Mouse (Mus musculus) erythroblast, embryonic 14.5 days (primary cell): ENCODE measurements around the gene Hoxa5. TPM values are rescaled to one million over a fixed set of nuclear protein-coding genes. Genes with fewer than 3 reads are reported as not detected.

Experiments
- H3K27me3 ChIP-seq: 2 replicates; pipeline ENCODE4 v1.6.1; 2012; ENCODE audit warnings: inconsistent platforms; ENCODE audit not compliant: control insufficient read depth
- H3K36me3 ChIP-seq: 2 replicates; pipeline ENCODE4 v1.6.1; 2012; ENCODE audit warnings: mild to moderate bottlenecking, inconsistent platforms; ENCODE audit not compliant: control insufficient read depth
- H3K4me1 ChIP-seq: 2 replicates; pipeline ENCODE4 v1.6.1; 2012; ENCODE audit warnings: inconsistent platforms; ENCODE audit not compliant: control insufficient read depth
- H3K4me3 ChIP-seq: replicated peaks from 2 replicates; pipeline ENCODE3; 2012; ENCODE audit warnings: moderate library complexity, mild to moderate bottlenecking, inconsistent platforms
- H3K9me3 ChIP-seq: 2 replicates; pipeline ENCODE4 v1.6.1; 2012; ENCODE audit warnings: low read length, inconsistent platforms, mixed read lengths; ENCODE audit not compliant: control insufficient read depth
- GATA1 ChIP-seq: IDR thresholded peaks from 2 replicates; pipeline ENCODE4 v1.6.1; 2012; ENCODE audit warnings: low read length, inconsistent platforms, mixed read lengths
- TAL1 ChIP-seq: IDR thresholded peaks from 3 replicates; pipeline ENCODE4 v1.6.1; 2012; ENCODE audit warnings: low read length, inconsistent platforms, mixed read lengths
- polyA plus RNA-seq: library from polyadenylated mRNA; stranded (reverse); fragments of >175 nt; gene quantifications from 2 replicates; pipeline ENCODE4 v1.2.3, GENCODE M21; 2012

Hoxa5 gene
- polyA plus RNA-seq, 1 experiment, result not detected

GRCm38 (mm10) chr6:52165441-52166370 is 38.7 kb downstream of the Hoxa5 start:
- TF ChIP-seq TAL1 (no peak), GATA1 (no peak)

GRCm38 (mm10) chr6:52164626-52165440 is 39.6 kb downstream of the Hoxa5 start, which contains the start of gene Hoxa2:
Gene Hoxa2 (minus strand): TSS chr6:52164831.
- Histone ChIP-seq H3K4me1 (no peaks in the 10 kb centered on the region), H3K9me3 (no peaks in the 10 kb centered on the region), H3K36me3 (no peaks in the 10 kb centered on the region), H3K27me3 (peaks cover 100% of the 10 kb centered on the region), H3K4me3 (no peak within 1 kb of the TSS)
- TF ChIP-seq GATA1 (no peak), TAL1 (no peak)

More at GRCm38 (mm10) chr6:52165441-52166370, 38.7 kb downstream of the Hoxa5 start:
- peaks cover 100% of the 10 kb centered on the region for H3K27me3 ChIP-seq
- H3K9me3 ChIP-seq, result no peaks in the 10 kb centered on the region
- no peak overlapping the region for H3K4me3 ChIP-seq
- no peaks in the 10 kb centered on the region for H3K4me1 ChIP-seq
- H3K36me3 ChIP-seq, result no peaks in the 10 kb centered on the region

- H3K4me3 ChIP-seq, result no peak overlapping the region
- peaks cover 100% of the 10 kb centered on the region for H3K27me3 ChIP-seq
- H3K9me3 ChIP-seq, result no peaks in the 10 kb centered on the region
- H3K36me3 ChIP-seq, result no peaks in the 10 kb centered on the region
- TF ChIP-seq GATA1 (no peak), TAL1 (no peak)
- no peaks in the 10 kb centered on the region for H3K4me1 ChIP-seq
Measured at GRCm38 (mm10) chr6:52164051-52164625, 40.2 kb downstream of the Hoxa5 start.

DNA sequence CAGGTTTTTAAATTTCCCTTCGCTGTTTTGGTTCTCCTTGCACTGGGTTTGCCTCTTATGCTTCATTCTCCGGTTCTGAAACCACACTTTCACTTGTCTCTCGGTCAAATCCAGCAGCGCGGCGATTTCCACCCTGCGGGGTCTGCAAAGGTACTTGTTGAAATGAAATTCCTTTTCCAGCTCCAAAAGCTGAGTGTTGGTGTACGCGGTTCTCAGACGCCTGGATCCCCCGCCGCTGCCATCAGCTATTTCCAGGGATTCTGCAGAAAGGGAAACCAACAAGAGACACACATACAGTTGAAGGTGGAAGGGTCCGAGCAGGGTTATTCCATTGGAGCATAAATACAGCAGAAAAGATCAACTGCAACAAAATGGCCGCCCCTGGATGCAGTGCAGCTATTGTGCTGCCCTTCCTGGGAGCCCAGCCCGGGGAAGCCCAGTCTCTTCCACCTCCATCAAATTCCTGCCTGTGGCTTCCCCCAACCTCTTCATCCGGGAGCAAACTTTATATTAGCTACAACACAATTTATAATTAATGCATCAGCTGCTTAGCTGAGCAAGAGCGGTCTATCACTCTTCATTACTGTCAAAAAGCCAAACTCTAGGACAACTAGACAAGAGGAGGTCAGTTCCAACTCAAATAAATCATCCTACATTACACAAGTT is 40.9 kb downstream of the Hoxa5 start:
- H3K4me3 ChIP-seq, result no peak overlapping the region
- H3K27me3 ChIP-seq, result peaks cover 100% of the 10 kb centered on the region
- TF ChIP-seq GATA1 (no peak), TAL1 (no peak)
- H3K4me1 ChIP-seq, result no peaks in the 10 kb centered on the region; the same call in 1 of the 2 replicates
- H3K36me3 ChIP-seq, result no peaks in the 10 kb centered on the region
- no peaks in the 10 kb centered on the region for H3K9me3 ChIP-seq

GRCm38 (mm10) chr6:52162611-52163365 is 41.6 kb downstream of the Hoxa5 start:
- Histone ChIP-seq H3K9me3 (no peaks in the 10 kb centered on the region), H3K4me3 (no peak overlapping the region), H3K27me3 (peaks cover 100% of the 10 kb centered on the region), H3K36me3 (no peaks in the 10 kb centered on the region), H3K4me1 (no peaks in the 10 kb centered on the region; the same call in 1 of the 2 replicates)
- no peak for TF ChIP-seq GATA1
- no peak for TF ChIP-seq TAL1

DNA sequence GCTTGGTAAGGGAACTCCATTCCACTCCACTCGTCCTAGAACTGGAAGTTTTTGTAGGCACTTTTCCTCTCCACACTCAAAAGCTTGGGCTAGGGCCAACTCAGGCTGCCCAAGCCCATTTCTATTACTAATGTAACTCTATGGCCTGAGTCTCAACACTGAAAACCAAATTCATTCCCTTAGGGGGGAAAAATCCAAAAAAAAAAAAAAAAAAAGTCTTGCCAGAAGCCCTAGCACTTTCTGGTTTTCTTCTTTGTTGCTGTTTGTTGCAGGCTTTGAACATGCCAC is 42.4 kb downstream of the Hoxa5 start:
- H3K4me3 ChIP-seq, result no peak overlapping the region
- no peaks in the 10 kb centered on the region; the same call in 1 of the 2 replicates for H3K4me1 ChIP-seq
- H3K9me3 ChIP-seq, result no peaks in the 10 kb centered on the region
- H3K36me3 ChIP-seq, result no peaks in the 10 kb centered on the region
- peaks cover 100% of the 10 kb centered on the region for H3K27me3 ChIP-seq
- no peak for TF ChIP-seq TAL1
- TF ChIP-seq GATA1, result no peak

DNA sequence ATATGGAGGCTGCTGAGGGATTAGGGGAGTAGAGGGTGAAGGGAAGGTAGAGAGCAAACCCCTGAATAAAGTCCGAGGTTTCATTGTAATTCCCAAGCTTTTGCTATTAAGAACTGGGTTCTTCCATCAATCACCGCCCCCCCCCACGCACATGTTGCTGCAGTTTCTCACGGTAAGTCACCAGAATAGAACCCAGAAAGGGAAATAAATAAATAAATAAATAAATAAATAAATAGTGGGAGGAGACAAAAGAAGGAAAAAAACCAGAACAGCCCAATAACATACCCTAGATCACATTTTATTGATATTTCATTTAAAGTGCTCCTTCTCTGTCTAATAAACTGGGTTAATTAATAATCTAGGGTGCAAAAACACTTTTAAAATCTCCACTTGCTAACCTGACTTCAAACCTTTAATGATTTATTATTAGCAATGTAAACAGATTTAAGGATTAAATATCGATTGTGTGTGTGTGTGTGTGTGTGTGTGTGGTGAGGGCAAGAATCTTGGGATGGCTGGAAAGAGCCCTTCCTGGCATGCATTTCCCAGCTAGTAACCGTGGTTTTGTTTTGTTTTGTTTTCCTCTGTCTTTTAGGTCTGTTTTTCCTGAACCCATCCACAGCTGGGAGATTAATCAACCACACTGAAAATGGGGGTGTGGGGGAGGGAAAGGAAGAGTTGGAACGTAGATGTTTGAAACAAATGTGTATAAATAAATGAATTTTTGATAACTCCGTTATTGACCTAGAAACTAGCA is 42.9 kb downstream of the Hoxa5 start:
- TF ChIP-seq TAL1, result no peak
- TF ChIP-seq GATA1, result no peak
- Histone ChIP-seq H3K4me3 (no peak overlapping the region), H3K4me1 (no peaks in the 10 kb centered on the region; the same call in 1 of the 2 replicates), H3K27me3 (peaks cover 100% of the 10 kb centered on the region), H3K36me3 (no peaks in the 10 kb centered on the region), H3K9me3 (no peaks in the 10 kb centered on the region)
